Mouse (Mus musculus): ENCODE data around the gene Efl1.

GRCm38 (mm10) chr7:82647183-82647582 is 1.2 kb upstream of the Efl1 start:
- no peak for TF ChIP-seq CTCF (IDR thresholded peaks at IDR 0.05; ENCODE audit: control insufficient read depth, insufficient read depth, low read length)
- no peak for TF ChIP-seq POLR2A (IDR thresholded peaks at IDR 0.05; ENCODE audit: borderline replicate concordance, control insufficient read depth, low read depth, low read length)

All from bone marrow, adult 2 months (tissue).